Mouse (Mus musculus): ENCODE measurements around the gene Akap7. TPM values are rescaled to one million over a fixed set of nuclear protein-coding genes. Genes with fewer than 3 reads are reported as not detected.

Akap7 gene
- total RNA-seq (2021) (10 to 100 TPM; 56.2 to 59.1 TPM), polyA plus RNA-seq (2012; rRNA removed) (17.2 and 31.1 TPM in 2 replicates)
- long read RNA-seq, partial matches to known transcripts: 1 of 28 reads
- long read RNA-seq, other reads (novel, unspliced or antisense): 26 of 28 reads

GRCm38 (mm10) chr10:25307770-25308169 is at the start of gene Akap7:
TSS of gene Akap7 (minus strand) at chr10:25307870.
- no peak for TF ChIP-seq EP300 (IDR thresholded peaks at IDR 0.05; ENCODE audit: insufficient read depth, low read depth, low read length)
- no peak for TF ChIP-seq POLR2A (IDR thresholded peaks at IDR 0.05; ENCODE audit: insufficient read depth, low read depth, low read length)
- TF ChIP-seq CTCF (IDR thresholded peaks at IDR 0.05): no peak
- WGBS: 91% methylated on average over 9 of the region's 9 CpGs
- Histone ChIP-seq H3K79me2 (replicated peaks; ENCODE audit: control insufficient read depth, insufficient read depth, low read length) (no peaks in the 10 kb centered on the region), H3K4me1 (ENCODE audit: control insufficient read depth, insufficient read depth, low read length) (no peaks in the 10 kb centered on the region), H3K36me3 (ENCODE audit: control insufficient read depth, insufficient read depth, low read length) (no peaks in the 10 kb centered on the region), H3K27ac (no peak within 1 kb of the TSS), H3K27me3 (ENCODE audit: control insufficient read depth, insufficient read depth, low read length) (no peaks in the 10 kb centered on the region), H3K9ac (ENCODE audit: low read depth, low read length) (no peak within 1 kb of the TSS), H3K4me3 (no peak within 1 kb of the TSS)
- intact Hi-C loops (cut with DNase I): no loop called here
- DNase-seq: no peak

DNA sequence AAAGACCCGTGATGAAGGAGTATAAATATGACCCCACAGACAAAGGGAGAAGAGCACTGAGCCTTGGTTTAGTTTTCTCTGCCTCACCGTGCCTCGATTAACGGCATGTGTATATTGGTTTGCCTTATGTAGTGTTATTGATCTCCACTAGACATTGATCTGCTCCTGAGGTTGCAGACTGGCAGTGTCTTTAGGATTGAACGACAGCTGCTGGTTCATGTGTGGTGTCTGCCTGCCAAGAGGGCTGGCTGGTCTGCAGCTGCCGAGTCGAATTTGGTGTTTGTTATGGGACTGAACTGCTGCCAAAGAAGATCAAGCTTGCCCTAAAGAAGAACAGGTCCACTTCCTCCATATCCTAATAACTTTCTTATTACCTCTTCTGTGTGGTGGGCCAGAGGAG is 46.7 kb upstream of the Akap7 start:
- no peaks in the 10 kb centered on the region for H3K36me3 ChIP-seq (ENCODE audit: control insufficient read depth, insufficient read depth, low read length)
- TF ChIP-seq POLR2A (IDR thresholded peaks at IDR 0.05; ENCODE audit: insufficient read depth, low read depth, low read length): no peak
- no peak for TF ChIP-seq EP300 (IDR thresholded peaks at IDR 0.05; ENCODE audit: insufficient read depth, low read depth, low read length)
- no peak for TF ChIP-seq CTCF (IDR thresholded peaks at IDR 0.05)
- no peaks in the 10 kb centered on the region for H3K27me3 ChIP-seq (ENCODE audit: control insufficient read depth, insufficient read depth, low read length)
- H3K9ac ChIP-seq (ENCODE audit: low read depth, low read length): no peak overlapping the region
- no peak overlapping the region for H3K4me3 ChIP-seq
- no peaks in the 10 kb centered on the region for H3K4me1 ChIP-seq (ENCODE audit: control insufficient read depth, insufficient read depth, low read length)
- no peaks in the 10 kb centered on the region for H3K79me2 ChIP-seq (replicated peaks; ENCODE audit: control insufficient read depth, insufficient read depth, low read length)
- intact Hi-C loops (cut with DNase I): no loop called here
- DNase-seq: no peak
- no peak overlapping the region for H3K27ac ChIP-seq
- WGBS: 75% methylated on average over 7 of the region's 7 CpGs

GRCm38 (mm10) chr10:25353941-25354340 is 46.3 kb upstream of the Akap7 start:
- no peak for DNase-seq
- intact Hi-C loops (cut with DNase I): no loop called here
- no peak overlapping the region for H3K4me3 ChIP-seq
- 85% methylated on average over 3 of the region's 3 CpGs for WGBS
- no peak for TF ChIP-seq CTCF (IDR thresholded peaks at IDR 0.05)
- no peak for TF ChIP-seq POLR2A (IDR thresholded peaks at IDR 0.05; ENCODE audit: insufficient read depth, low read depth, low read length)
- no peak for TF ChIP-seq EP300 (IDR thresholded peaks at IDR 0.05; ENCODE audit: insufficient read depth, low read depth, low read length)
- no peaks in the 10 kb centered on the region for H3K4me1 ChIP-seq (ENCODE audit: control insufficient read depth, insufficient read depth, low read length)
- H3K9ac ChIP-seq (ENCODE audit: low read depth, low read length): no peak overlapping the region
- H3K27ac ChIP-seq: no peak overlapping the region
- H3K27me3 ChIP-seq (ENCODE audit: control insufficient read depth, insufficient read depth, low read length): no peaks in the 10 kb centered on the region
- no peaks in the 10 kb centered on the region for H3K79me2 ChIP-seq (replicated peaks; ENCODE audit: control insufficient read depth, insufficient read depth, low read length)
- H3K36me3 ChIP-seq (ENCODE audit: control insufficient read depth, insufficient read depth, low read length): no peaks in the 10 kb centered on the region

DNA sequence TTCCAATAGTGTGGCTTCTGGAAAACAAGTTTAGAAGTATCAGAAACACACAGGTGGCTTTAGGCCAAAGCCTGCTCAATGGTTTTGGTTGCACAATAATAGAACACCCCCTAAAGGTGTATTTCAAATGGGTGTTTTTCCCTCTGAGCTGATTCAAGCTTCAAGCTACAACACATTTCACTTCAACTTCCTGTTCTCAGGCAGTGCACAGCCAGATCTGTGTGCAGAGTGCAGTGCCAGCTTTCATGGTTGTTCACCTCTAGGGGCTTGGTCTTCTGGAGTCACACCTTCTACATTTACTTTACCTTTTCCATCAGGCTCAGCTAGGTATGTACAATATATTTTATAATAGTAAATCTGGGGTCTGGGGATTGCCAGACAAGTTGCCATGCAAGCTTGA is 35.1 kb upstream of the Akap7 start:
- intact Hi-C loops (cut with DNase I): no loop called here
- no peaks in the 10 kb centered on the region for H3K4me1 ChIP-seq (ENCODE audit: control insufficient read depth, insufficient read depth, low read length)
- H3K4me3 ChIP-seq: no peak overlapping the region
- no peak for TF ChIP-seq CTCF (IDR thresholded peaks at IDR 0.05)
- TF ChIP-seq POLR2A (IDR thresholded peaks at IDR 0.05; ENCODE audit: insufficient read depth, low read depth, low read length): no peak
- TF ChIP-seq EP300 (IDR thresholded peaks at IDR 0.05; ENCODE audit: insufficient read depth, low read depth, low read length): no peak
- no peaks in the 10 kb centered on the region for H3K79me2 ChIP-seq (replicated peaks; ENCODE audit: control insufficient read depth, insufficient read depth, low read length)
- no peaks in the 10 kb centered on the region for H3K27me3 ChIP-seq (ENCODE audit: control insufficient read depth, insufficient read depth, low read length)
- DNase-seq: no peak
- no peak overlapping the region for H3K9ac ChIP-seq (ENCODE audit: low read depth, low read length)
- H3K27ac ChIP-seq: no peak overlapping the region
- H3K36me3 ChIP-seq (ENCODE audit: control insufficient read depth, insufficient read depth, low read length): no peaks in the 10 kb centered on the region

- no peak overlapping the region for H3K27ac ChIP-seq
- no peak for DNase-seq
- no peaks in the 10 kb centered on the region for H3K36me3 ChIP-seq (ENCODE audit: control insufficient read depth, insufficient read depth, low read length)
- WGBS: 91% methylated on average over 5 of the region's 5 CpGs
- H3K27me3 ChIP-seq (ENCODE audit: control insufficient read depth, insufficient read depth, low read length): no peaks in the 10 kb centered on the region
- no peak overlapping the region for H3K9ac ChIP-seq (ENCODE audit: low read depth, low read length)
- no peak overlapping the region for H3K4me3 ChIP-seq
- no peaks in the 10 kb centered on the region for H3K4me1 ChIP-seq (ENCODE audit: control insufficient read depth, insufficient read depth, low read length)
- no peaks in the 10 kb centered on the region for H3K79me2 ChIP-seq (replicated peaks; ENCODE audit: control insufficient read depth, insufficient read depth, low read length)
- TF ChIP-seq CTCF (IDR thresholded peaks at IDR 0.05) (no peak), EP300 (IDR thresholded peaks at IDR 0.05; ENCODE audit: insufficient read depth, low read depth, low read length) (no peak), POLR2A (IDR thresholded peaks at IDR 0.05; ENCODE audit: insufficient read depth, low read depth, low read length) (no peak)
- intact Hi-C loops (cut with DNase I): no loop called here
These were observed 33.0 kb upstream of the Akap7 start for GRCm38 (mm10) chr10:25340675-25341074.

- WGBS: 71% methylated on average over 4 of the region's 4 CpGs
- intact Hi-C loops (cut with DNase I): no loop called here
- peaks cover 3% of the 10 kb centered on the region; the same call in 1 of the 2 replicates for H3K36me3 ChIP-seq (ENCODE audit: control insufficient read depth, insufficient read depth, low read length)
- H3K27ac ChIP-seq: no peak overlapping the region
- H3K4me1 ChIP-seq (ENCODE audit: control insufficient read depth, insufficient read depth, low read length): peaks cover 8% of the 10 kb centered on the region
- H3K4me3 ChIP-seq: no peak overlapping the region
- H3K79me2 ChIP-seq (replicated peaks; ENCODE audit: control insufficient read depth, insufficient read depth, low read length): no peaks in the 10 kb centered on the region; the same call in 1 of the 2 replicates
- no peak overlapping the region for H3K9ac ChIP-seq (ENCODE audit: low read depth, low read length)
- no peak for DNase-seq
- TF ChIP-seq POLR2A (IDR thresholded peaks at IDR 0.05; ENCODE audit: insufficient read depth, low read depth, low read length): no peak
- TF ChIP-seq CTCF (IDR thresholded peaks at IDR 0.05): no peak
- TF ChIP-seq EP300 (IDR thresholded peaks at IDR 0.05; ENCODE audit: insufficient read depth, low read depth, low read length): no peak
- no peaks in the 10 kb centered on the region for H3K27me3 ChIP-seq (ENCODE audit: control insufficient read depth, insufficient read depth, low read length)
These were observed 25.9 kb upstream of the Akap7 start for GRCm38 (mm10) chr10:25333390-25334079.
